21 mouse cellular contexts compared by ENCODE assay signal in the genomic region with DNA sequence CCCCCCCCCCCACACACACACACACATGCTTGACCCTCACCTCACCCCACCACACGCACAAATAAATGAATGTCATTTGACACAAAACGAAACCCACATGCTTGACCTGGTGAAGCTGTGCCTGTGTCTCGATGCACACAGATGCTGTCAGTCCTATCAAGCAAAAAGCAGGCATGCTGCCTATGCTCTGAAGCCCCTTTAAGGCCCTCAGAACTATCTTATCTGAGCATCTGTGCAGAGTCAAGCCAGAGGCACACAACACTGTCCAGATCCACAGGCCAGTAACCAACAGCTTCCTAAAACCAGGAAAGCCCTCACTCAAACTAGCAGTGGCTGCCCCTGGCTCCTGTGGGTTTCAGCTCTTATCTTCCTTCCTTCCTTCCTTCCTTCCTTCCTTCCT. TPM values are rescaled to one million over a fixed set of nuclear protein-coding genes. Genes with fewer than 3 reads are reported as not detected.
A peak's percentile ranks its signal among the peaks of the same experiment; 100 is the strongest.
DNase-seq lines count a peak whose midpoint lies in the region; ATAC-seq lines count a peak whose summit lies in the region.
"Had no signal": no experiment of that assay in that cellular context is flagged by ENCODE, and none has a peak within 500 bp of the region (broad histone marks: within the 10 kb centered on the region; RNA-seq: fewer than 3 reads in every experiment).

No protein-coding gene starts in this region.

- H3K27ac ChIP-seq in lung, embryonic 15.5 days = peak overlapping the region; percentile 38; the same call in 1 of the 2 replicates
- H3K27ac ChIP-seq in liver, embryonic 15.5 days (replicated peaks) = no peak overlapping the region
- H3K27ac ChIP-seq: heart, adult 2 months; heart, embryonic 15.5 days; hindbrain, embryonic 10.5 days; hindbrain, embryonic 14.5 days had no signal

- no peak overlapping the region for H3K9ac ChIP-seq in lung, embryonic 15.5 days
- H3K9ac ChIP-seq in liver, embryonic 15.5 days = no peak overlapping the region
- H3K9ac ChIP-seq: heart, embryonic 15.5 days; hindbrain, embryonic 14.5 days had no signal

- no peaks in the 10 kb centered on the region for H3K27me3 ChIP-seq in lung, embryonic 15.5 days
- no peaks in the 10 kb centered on the region for H3K27me3 ChIP-seq in liver, embryonic 15.5 days
- H3K27me3 ChIP-seq: heart, embryonic 15.5 days had no signal

- no peaks in the 10 kb centered on the region for H3K9me3 ChIP-seq in lung, embryonic 15.5 days
- H3K9me3 ChIP-seq in liver, embryonic 15.5 days (replicated peaks) = no peaks in the 10 kb centered on the region
- H3K9me3 ChIP-seq: embryonic facial prominence, embryonic 10.5 days; G1E; heart, embryonic 15.5 days; hindbrain, embryonic 10.5 days had no signal

- H3K4me2 ChIP-seq in lung, embryonic 15.5 days = no peak overlapping the region
- H3K4me2 ChIP-seq in liver, embryonic 15.5 days = no peak overlapping the region
- H3K4me2 ChIP-seq: heart, embryonic 11.5 days; heart, embryonic 15.5 days; hindbrain, embryonic 14.5 days had no signal

- no peaks in the 10 kb centered on the region for H3K36me3 ChIP-seq in lung, embryonic 15.5 days
- H3K36me3 ChIP-seq in liver, embryonic 15.5 days (replicated peaks) = no peaks in the 10 kb centered on the region
- H3K36me3 ChIP-seq: embryonic facial prominence, embryonic 10.5 days; G1E; heart, embryonic 15.5 days; hindbrain, embryonic 10.5 days had no signal

- 26% methylated on average over 3 of the region's 3 CpGs for WGBS in lung, embryonic 15.5 days
- 40% methylated on average over 3 of the region's 3 CpGs for WGBS in liver, embryonic 15.5 days (ENCODE audit: insufficient replicate concordance)

- 0 out of 2 replicates have a peak, but pooled peaks cover 2% of the 10 kb centered on the region for H3K4me1 ChIP-seq in lung, embryonic 15.5 days
- peaks cover 19% of the 10 kb centered on the region for H3K4me1 ChIP-seq in liver, embryonic 15.5 days (replicated peaks)
- H3K4me1 ChIP-seq: hindbrain, embryonic 10.5 days had no signal

- DNase-seq in lung, postnatal 10 days = no peak
- DNase-seq in MN1 (ENCODE audit: low spot score) = peak; percentile 78
- no peak for DNase-seq in urinary bladder, adult 18-20 months (ENCODE audit: low spot score in 2 of 2)
- no peak for DNase-seq in urinary bladder, postnatal 14 days (ENCODE audit: low spot score)
- DNase-seq in thymus, adult 18-20 months = no peak
- DNase-seq: adrenal gland, postnatal 10 days; cerebellum, adult 11 months; cerebellum, adult 8-10 months; cerebellum, postnatal 25 days; gastrocnemius, postnatal 10 days; heart, adult 2 months; heart, postnatal 14 days had no signal

- no peak overlapping the region for H3K4me3 ChIP-seq in lung, embryonic 15.5 days
- no peak overlapping the region for H3K4me3 ChIP-seq in liver, embryonic 15.5 days (replicated peaks)
- H3K4me3 ChIP-seq: embryonic facial prominence, embryonic 10.5 days; heart, adult 2 months; heart, embryonic 15.5 days; hindbrain, embryonic 10.5 days had no signal

- no peak for ATAC-seq in lung, embryonic 15.5 days (ENCODE audit: borderline replicate concordance, extremely low read depth, low FRiP score, low TSS enrichment)
- peak; percentile 57; the same call in 1 of the 2 replicates for ATAC-seq in liver, embryonic 15.5 days (ENCODE audit: insufficient read depth)
- ATAC-seq: forebrain, embryonic 14.5 days had no signal

RNA-seq across cellular contexts. Expression of a gene that starts 35.4 kb away (rescaled TPM):
- 71.3 and 72.0 TPM in 2 replicates for polyA plus RNA-seq in lung, embryonic 15.5 days (2015; fragmentation: Nextera tagmentation; extraction: Ambion mirVana)
- 13.6 and 14.8 TPM in 2 replicates for polyA plus RNA-seq in liver, embryonic 15.5 days (2015; fragmentation: Nextera tagmentation; extraction: Ambion mirVana)
